Mouse (Mus musculus) embryonic facial prominence, embryonic 12.5 days (tissue): Measurements from ENCODE around the gene Zc3h18. TPM values are rescaled to one million over a fixed set of nuclear protein-coding genes. Genes with fewer than 3 reads are reported as not detected.
A peak's percentile ranks its signal among the peaks of the same experiment; 100 is the strongest.

Experiments
- ATAC-seq: fragments of 200-750 bp; cut with Nextera tagmentation; 2 replicates; pipeline ENCODE4 v1.8.0; 2017; ENCODE audit not compliant: insufficient number of reproducible peaks, insufficient read depth, low FRiP score, low TSS enrichment
- H3K27ac ChIP-seq: fragments of 300-500 bp; sonication (generic); 2 replicates; pipeline ENCODE4 v1.5.1; 2016; ENCODE audit warnings: mild to moderate bottlenecking
- H3K27me3 ChIP-seq: fragments of 300-500 bp; sonication (generic); 2 replicates; pipeline ENCODE4 v1.6.1; 2016; ENCODE audit warnings: mild to moderate bottlenecking, moderate library complexity
- H3K36me3 ChIP-seq: fragments of 300-500 bp; sonication (generic); 2 replicates; pipeline ENCODE4 v1.6.1; 2016; ENCODE audit warnings: mild to moderate bottlenecking
- H3K4me1 ChIP-seq: fragments of 300-500 bp; sonication (generic); 2 replicates; pipeline ENCODE4 v1.6.1; 2016
- H3K4me2 ChIP-seq: fragments of 300-500 bp; sonication (generic); replicated peaks from 2 replicates; pipeline ENCODE4 v1.6.1; 2016; ENCODE audit warnings: mild to moderate bottlenecking, moderate library complexity
- H3K4me3 ChIP-seq: fragments of 300-500 bp; sonication (generic); 2 replicates; pipeline ENCODE4 v1.5.1; 2016; ENCODE audit warnings: mild to moderate bottlenecking
- H3K9ac ChIP-seq: fragments of 300-500 bp; sonication (generic); 2 replicates; pipeline ENCODE4 v1.6.1; 2016; ENCODE audit warnings: mild to moderate bottlenecking, moderate library complexity
- H3K9me3 ChIP-seq: fragments of 300-500 bp; sonication (generic); 2 replicates; pipeline ENCODE4 v1.6.1; 2016; ENCODE audit warnings: mild to moderate bottlenecking, moderate library complexity
- WGBS: fragments of 180-500 bp; shearing (Covaris S2); methylation state at CpG from one replicate; pipeline ENCODE4 v1.1.7; 2016; 5-methylcytosine and 5-hydroxymethylcytosine counted together
- polyA plus RNA-seq: library from polyadenylated mRNA; unstranded; fragments of >200 nt; fragmentation: Nextera tagmentation; extraction: Ambion mirVana; gene quantifications from 2 replicates; pipeline ENCODE4 v1.2.1, GENCODE M21; 2016

Gene Zc3h18
- polyA plus RNA-seq, 1 experiment from 2014 or later: 67.9 TPM

DNA sequence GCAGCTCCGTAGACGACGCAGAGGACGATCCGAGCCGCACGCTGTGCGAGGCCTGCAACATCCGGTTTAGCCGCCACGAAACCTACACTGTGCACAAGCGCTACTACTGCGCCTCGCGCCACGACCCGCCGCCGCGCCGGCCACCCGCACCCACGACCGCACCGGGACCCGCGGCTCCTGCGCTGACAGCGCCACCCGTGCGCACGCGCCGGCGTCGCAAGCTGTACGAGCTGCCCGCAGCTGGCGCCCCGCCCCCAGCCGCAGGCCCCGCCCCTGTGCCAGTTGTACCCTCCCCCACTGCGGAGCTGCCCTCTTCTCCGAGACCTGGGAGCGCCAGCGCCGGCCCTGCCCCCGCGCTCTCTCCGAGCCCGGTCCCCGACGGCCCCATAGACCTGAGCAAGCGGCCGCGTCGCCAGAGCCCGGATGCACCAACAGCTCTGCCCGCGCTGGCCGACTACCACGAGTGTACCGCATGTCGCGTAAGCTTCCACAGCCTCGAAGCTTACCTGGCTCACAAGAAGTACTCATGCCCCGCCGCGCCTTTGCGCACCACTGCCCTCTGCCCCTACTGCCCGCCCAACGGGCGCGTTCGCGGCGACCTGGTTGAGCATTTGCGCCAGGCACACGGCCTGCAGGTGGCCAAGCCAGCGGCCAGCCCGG, 40.0 kb upstream of the Zc3h18 start:
- Histone ChIP-seq H3K9me3 (no peaks in the 10 kb centered on the region), H3K27me3 (peaks cover 53% of the 10 kb centered on the region), H3K27ac (no peak overlapping the region), H3K4me2 (peak overlapping the region; percentile 94), H3K9ac (peak overlapping the region; percentile 46), H3K36me3 (peaks cover 14% of the 10 kb centered on the region; the same call in 1 of the 2 replicates), H3K4me1 (peaks cover 14% of the 10 kb centered on the region; the same call in 1 of the 2 replicates), H3K4me3 (peak overlapping the region; percentile 57)
- ATAC-seq: peak; percentile 19; the same call in 1 of the 2 replicates
- WGBS: 3% methylated on average over 67 of the region's 81 CpGs

DNA sequence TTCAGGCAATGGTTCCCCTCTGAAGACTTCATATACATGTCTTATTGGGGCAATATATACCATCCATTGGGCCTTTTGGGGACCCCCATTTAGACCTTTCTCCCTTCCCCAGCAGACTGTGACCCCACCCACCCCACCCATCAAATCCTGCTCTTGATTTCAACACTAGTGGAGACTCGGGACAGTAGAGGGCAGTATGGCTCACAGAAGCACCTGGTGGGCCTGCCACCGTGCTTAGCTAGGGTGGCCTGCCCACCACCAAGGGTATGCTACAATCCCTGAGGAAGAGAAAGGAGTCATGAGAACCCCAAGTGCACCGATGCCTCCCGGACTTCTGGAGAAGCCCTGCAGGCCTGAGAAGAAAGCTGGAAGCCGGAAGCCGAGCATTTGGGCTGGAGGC, 37.6 kb upstream of the Zc3h18 start:
- no peak overlapping the region for H3K27ac ChIP-seq
- H3K36me3 ChIP-seq: 0 out of 2 replicates have a peak, but pooled peaks cover 9% of the 10 kb centered on the region
- H3K4me1 ChIP-seq: peaks cover 29% of the 10 kb centered on the region
- H3K4me2 ChIP-seq: no peak overlapping the region
- 47% methylated on average over 6 of the region's 6 CpGs for WGBS
- H3K9me3 ChIP-seq: no peaks in the 10 kb centered on the region
- no peak for ATAC-seq
- peaks cover 70% of the 10 kb centered on the region for H3K27me3 ChIP-seq
- no peak overlapping the region for H3K4me3 ChIP-seq
- no peak overlapping the region for H3K9ac ChIP-seq

DNA sequence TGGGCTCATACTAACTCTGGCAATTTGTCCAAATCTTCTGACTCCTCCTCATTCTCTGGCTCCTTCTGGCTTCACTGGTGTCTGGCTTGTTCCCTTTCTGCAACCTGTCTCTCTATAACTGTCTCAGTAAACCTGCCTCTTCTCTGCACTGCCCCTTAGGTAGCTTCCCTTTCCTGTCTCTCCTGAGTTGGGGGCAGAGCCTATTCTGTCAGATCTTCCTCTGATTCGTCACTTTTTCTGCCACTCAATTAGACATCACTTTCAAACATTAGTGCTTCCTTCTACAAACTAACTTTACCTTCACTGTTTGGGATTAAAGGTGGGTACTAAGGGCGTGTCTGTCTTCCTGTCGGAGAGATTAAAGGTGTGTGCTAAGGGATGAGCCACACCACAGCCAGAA, 35.6 kb upstream of the Zc3h18 start:
- H3K9me3 ChIP-seq: no peaks in the 10 kb centered on the region
- H3K27me3 ChIP-seq: peaks cover 66% of the 10 kb centered on the region
- H3K4me3 ChIP-seq: no peak overlapping the region
- no peaks in the 10 kb centered on the region for H3K36me3 ChIP-seq
- no peak overlapping the region for H3K27ac ChIP-seq
- H3K4me2 ChIP-seq: no peak overlapping the region
- 80% methylated on average over 3 of the region's 3 CpGs for WGBS
- H3K9ac ChIP-seq: no peak overlapping the region
- H3K4me1 ChIP-seq: peaks cover 34% of the 10 kb centered on the region
- no peak for ATAC-seq

DNA sequence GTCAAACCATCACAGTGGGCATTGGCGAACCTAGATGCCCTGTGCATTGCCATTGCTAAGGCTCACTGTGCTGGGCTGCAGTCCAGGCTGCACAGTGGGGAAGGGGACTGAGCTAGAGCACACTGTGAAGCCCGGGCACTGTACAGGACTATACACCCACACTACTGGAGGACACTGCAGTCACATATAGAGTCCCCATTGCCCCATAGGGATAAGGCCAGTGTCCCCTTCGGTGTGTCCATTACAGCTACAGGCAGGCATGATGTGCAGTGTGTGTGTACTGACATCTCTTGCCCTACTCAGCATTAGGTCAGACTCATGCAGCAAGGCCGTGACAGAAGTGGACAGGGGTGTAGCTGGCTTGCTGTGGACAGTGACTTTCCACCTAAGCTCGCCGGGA, 34.6 kb upstream of the Zc3h18 start:
- H3K4me2 ChIP-seq: no peak overlapping the region
- no peak for ATAC-seq
- H3K9me3 ChIP-seq: no peaks in the 10 kb centered on the region
- H3K9ac ChIP-seq: no peak overlapping the region
- no peak overlapping the region for H3K4me3 ChIP-seq
- peaks cover 25% of the 10 kb centered on the region for H3K4me1 ChIP-seq
- H3K27ac ChIP-seq: no peak overlapping the region
- peaks cover 56% of the 10 kb centered on the region for H3K27me3 ChIP-seq
- no peaks in the 10 kb centered on the region for H3K36me3 ChIP-seq
- 85% methylated on average over 6 of the region's 6 CpGs for WGBS

DNA sequence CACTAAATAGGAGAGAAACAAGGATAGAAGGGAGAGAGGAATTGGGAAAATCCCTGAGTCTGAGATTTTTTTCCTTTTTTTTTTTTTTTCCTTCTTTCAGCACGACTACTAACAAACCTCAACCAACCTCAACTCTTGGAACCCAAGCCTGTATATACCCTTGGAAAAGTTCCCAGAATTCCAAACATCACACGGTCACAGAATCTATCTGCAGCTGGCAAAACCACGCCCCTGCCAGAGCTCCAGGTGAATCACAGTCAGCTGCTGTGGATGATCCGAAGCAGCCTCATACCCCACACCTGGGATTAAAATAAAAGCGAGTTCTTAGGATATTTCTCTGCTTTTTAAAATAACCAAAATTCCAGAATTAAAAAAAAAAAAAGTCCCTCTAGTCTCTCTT, 34.0 kb upstream of the Zc3h18 start:
- Histone ChIP-seq H3K4me1 (peaks cover 23% of the 10 kb centered on the region), H3K4me2 (no peak overlapping the region; the same call in 1 of the 2 replicates), H3K27ac (no peak overlapping the region), H3K27me3 (peaks cover 50% of the 10 kb centered on the region), H3K36me3 (no peaks in the 10 kb centered on the region), H3K9ac (no peak overlapping the region), H3K4me3 (no peak overlapping the region), H3K9me3 (no peaks in the 10 kb centered on the region)
- WGBS: 39% methylated on average over 5 of the region's 5 CpGs
- ATAC-seq: no peak

- Histone ChIP-seq H3K4me2 (peak overlapping the region; percentile 49), H3K36me3 (no peaks in the 10 kb centered on the region), H3K27ac (no peak overlapping the region), H3K4me1 (peaks cover 23% of the 10 kb centered on the region), H3K27me3 (peaks cover 46% of the 10 kb centered on the region), H3K9me3 (no peaks in the 10 kb centered on the region), H3K4me3 (no peak overlapping the region), H3K9ac (no peak overlapping the region)
- WGBS: 7% methylated on average over 9 of the region's 9 CpGs
- ATAC-seq: 0 out of 2 replicates have a peak, but pooled peaks have one; percentile 26
Measured at GRCm38 (mm10) chr8:122342806-122343209, 33.6 kb upstream of the Zc3h18 start.

DNA sequence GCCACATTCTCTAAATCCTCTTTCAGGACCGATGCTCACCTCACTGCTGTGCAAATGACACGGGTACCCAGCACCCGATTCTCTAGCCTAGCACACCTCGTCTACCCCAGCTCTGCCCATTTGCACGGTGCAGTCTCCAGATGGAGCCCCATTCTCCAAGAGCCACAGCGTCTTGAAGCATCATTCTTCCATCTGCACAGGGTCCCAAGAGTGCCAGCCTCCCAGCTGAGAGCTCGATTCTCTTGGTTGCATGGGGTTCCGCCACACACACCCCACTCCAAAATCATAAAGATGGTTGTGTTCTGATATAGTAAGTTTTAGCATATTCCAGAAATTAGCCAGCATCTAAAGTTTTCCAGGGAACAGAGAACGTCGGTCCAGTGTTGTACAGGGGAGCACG, 33.1 kb upstream of the Zc3h18 start:
- Histone ChIP-seq H3K4me1 (peaks cover 23% of the 10 kb centered on the region), H3K9ac (peak overlapping the region; percentile 21; the same call in 1 of the 2 replicates), H3K4me3 (peak overlapping the region; percentile 22; the same call in 1 of the 2 replicates), H3K9me3 (no peaks in the 10 kb centered on the region), H3K27me3 (peaks cover 40% of the 10 kb centered on the region), H3K36me3 (no peaks in the 10 kb centered on the region), H3K27ac (no peak overlapping the region), H3K4me2 (peak overlapping the region; percentile 49)
- no peak for ATAC-seq
- 6% methylated on average over 11 of the region's 11 CpGs for WGBS

- no peaks in the 10 kb centered on the region for H3K36me3 ChIP-seq
- no peaks in the 10 kb centered on the region for H3K9me3 ChIP-seq
- peaks cover 23% of the 10 kb centered on the region for H3K4me1 ChIP-seq
- ATAC-seq: no peak
- peak overlapping the region; percentile 21 for H3K9ac ChIP-seq
- WGBS: 0% methylated on average over 14 of the region's 14 CpGs
- peak overlapping the region; percentile 49 for H3K4me2 ChIP-seq
- peaks cover 36% of the 10 kb centered on the region for H3K27me3 ChIP-seq
- peak overlapping the region; percentile 22 for H3K4me3 ChIP-seq
- no peak overlapping the region for H3K27ac ChIP-seq
Measured at GRCm38 (mm10) chr8:122343758-122344157, 32.7 kb upstream of the Zc3h18 start.

DNA sequence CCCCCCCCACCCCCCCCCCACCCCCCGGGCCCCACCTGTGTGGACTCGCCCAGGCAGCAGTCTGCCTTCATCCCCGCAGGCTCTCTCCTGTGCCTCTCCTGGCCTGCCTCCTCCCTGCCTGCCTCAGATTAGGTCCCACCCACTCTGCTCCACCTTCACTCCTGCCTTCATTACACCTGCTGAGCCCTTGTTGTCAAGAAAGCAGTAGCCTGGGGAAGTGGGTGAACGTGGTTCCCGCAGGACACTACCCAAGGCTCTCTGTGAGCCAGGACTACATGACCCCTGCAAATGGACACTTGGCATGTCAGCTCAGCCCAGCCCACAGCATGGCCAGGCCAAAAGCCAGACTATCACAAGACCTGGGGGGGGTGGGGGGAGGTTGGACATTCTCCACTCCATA, 32.2 kb upstream of the Zc3h18 start:
- ATAC-seq: no peak
- Histone ChIP-seq H3K27me3 (peaks cover 36% of the 10 kb centered on the region), H3K9ac (peak overlapping the region; percentile 21; the same call in 1 of the 2 replicates), H3K36me3 (no peaks in the 10 kb centered on the region), H3K27ac (no peak overlapping the region), H3K4me2 (peak overlapping the region; percentile 49), H3K4me3 (peak overlapping the region; percentile 22), H3K9me3 (no peaks in the 10 kb centered on the region), H3K4me1 (peaks cover 23% of the 10 kb centered on the region)
- WGBS: 3% methylated on average over 2 of the region's 5 CpGs

- no peak for ATAC-seq
- no peaks in the 10 kb centered on the region for H3K9me3 ChIP-seq
- 45% methylated on average over 12 of the region's 12 CpGs for WGBS
- no peak overlapping the region for H3K27ac ChIP-seq
- H3K9ac ChIP-seq: no peak overlapping the region
- no peak overlapping the region for H3K4me2 ChIP-seq
- no peak overlapping the region for H3K4me3 ChIP-seq
- H3K27me3 ChIP-seq: peaks cover 37% of the 10 kb centered on the region
- peaks cover 25% of the 10 kb centered on the region for H3K4me1 ChIP-seq
- no peaks in the 10 kb centered on the region for H3K36me3 ChIP-seq
Measured at GRCm38 (mm10) chr8:122345181-122346095, 31.0 kb upstream of the Zc3h18 start.

GRCm38 (mm10) chr8:122347811-122348552, 28.4 kb upstream of the Zc3h18 start:
- whole genome bisulfite sequencing: 68% methylated on average over 5 of the region's 5 CpGs
- Histone ChIP-seq H3K27ac (no peak overlapping the region), H3K27me3 (peaks cover 25% of the 10 kb centered on the region), H3K4me1 (peaks cover 22% of the 10 kb centered on the region), H3K9me3 (no peaks in the 10 kb centered on the region), H3K9ac (no peak overlapping the region), H3K36me3 (no peaks in the 10 kb centered on the region), H3K4me3 (no peak overlapping the region), H3K4me2 (no peak overlapping the region)
- no peak for ATAC-seq
